Mouse (Mus musculus) lung, postnatal 4 days (tissue): ENCODE data around the gene Gm45711.

Experiments used
- DNase-seq, 2 experiments: peaks; one replicate each; pipeline ENCODE4 v3.0.0; 2021

The Gm45711 gene

DNA sequence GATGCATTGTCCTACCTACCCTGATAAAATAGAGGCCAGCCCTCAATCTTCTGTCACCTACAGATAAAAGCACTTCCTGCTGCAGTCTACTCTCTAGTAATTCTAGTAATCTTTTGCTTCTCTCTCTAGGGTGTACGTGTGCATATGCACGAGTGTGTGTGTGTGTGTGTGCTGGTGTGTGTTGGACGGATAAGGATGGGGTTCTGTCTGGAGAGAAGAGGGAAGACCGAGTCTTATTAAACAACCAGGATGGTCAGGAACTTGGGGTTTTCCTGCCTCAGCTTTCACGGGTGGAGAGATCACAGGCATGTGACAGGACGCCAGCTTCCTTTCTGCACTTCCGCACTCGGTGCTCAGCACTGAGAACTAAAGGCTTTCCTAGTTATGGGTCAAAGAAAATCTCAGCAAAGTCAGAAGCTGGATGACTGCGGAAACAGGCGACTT, 70.4 kb downstream of the Gm45711 start:
- no peak for DNase-seq

DNA sequence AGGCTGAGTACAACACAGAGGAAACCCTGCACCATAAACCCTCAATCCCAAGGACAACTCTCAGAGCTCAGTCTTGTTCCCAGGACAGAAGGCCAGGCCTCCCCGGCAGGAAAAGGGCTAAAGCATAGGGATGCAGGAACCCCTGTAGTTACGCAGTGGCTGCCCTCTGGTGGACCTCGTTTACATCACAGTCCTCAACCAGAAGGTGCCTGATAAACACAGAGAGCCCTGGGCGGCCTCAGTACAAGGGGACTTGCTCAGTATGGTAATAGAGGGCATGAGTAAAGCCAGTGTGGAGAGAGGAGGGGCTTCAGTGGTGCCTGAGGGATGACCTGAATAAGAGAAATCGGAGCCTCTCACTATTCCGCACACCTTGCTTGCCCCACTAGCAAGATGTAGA, 75.3 kb downstream of the Gm45711 start:
- peak in 1 of 2 experiments; percentile 16 for DNase-seq

DNA sequence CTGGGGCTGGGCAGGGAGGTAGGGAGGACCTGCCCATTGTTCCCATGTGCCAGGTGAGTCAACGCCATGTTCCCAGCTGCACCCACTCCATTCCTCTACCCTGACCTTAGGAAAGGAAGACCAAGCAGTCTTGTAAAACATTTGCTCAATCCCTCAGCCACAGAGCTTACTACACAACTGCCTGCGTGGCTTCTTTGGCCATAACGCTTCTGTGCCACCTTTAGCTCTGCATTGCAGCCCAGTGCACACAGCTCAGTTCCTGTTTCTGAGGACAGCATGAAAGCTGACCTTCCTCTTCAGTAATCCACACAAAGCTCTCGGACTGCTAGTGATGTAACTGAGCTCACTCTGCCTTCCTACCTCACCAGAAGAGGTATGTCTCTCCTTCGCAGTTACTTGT, 77.0 kb downstream of the Gm45711 start:
- peak; percentile 44 to 49 for DNase-seq

DNA sequence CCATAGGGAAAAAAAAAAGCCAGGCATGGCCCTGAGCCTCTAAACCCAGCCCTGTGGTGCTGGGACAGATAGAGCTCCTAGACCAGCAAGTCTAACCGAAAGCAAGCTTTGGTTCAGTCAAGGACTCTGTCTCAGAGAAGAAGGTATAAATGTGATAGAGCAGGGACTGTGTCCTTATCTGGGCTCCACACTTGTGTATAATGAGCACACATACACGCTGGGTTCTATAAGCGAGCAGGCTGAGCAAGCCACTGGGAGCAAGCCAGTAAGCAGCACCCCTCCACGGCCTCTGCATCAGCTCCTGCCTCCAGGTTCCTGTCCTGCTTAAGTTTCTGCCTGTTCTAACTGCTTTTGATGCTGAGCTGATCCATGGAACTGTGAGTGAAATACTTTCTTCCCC, 77.8 kb downstream of the Gm45711 start:
- no peak for DNase-seq
